Mouse (Mus musculus): Measurements from ENCODE around the gene Prom2.

- TF ChIP-seq CTCF (conservative IDR thresholded peaks at IDR 0.05; ENCODE audit: low read length) (no peak), NANOG (IDR thresholded peaks at IDR 0.05; ENCODE audit: borderline replicate concordance, low read length) (no peak), POU5F1 (IDR thresholded peaks at IDR 0.05; ENCODE audit: borderline replicate concordance, low read length) (no peak)
These were observed 22.0 kb downstream of the Prom2 start for GRCm38 (mm10) chr2:127519308-127519707.
